Mouse (Mus musculus) embryonic stem cell, embryonic (primary cell): Measurements from ENCODE around the gene Shld1.

Experiments used
- CTCF ChIA-PET, 4 experiments: fragments of 300-600 bp in 2 of 4; fragments of 350-600 bp in 2 of 4; sonication (Branson Sonifier 250); formaldehyde crosslinking; loops; one replicate each; lab custom pipeline; 2022; ENCODE audit warnings: inconsistent platforms in 2 of 4; lab: Charles Lee
- POLR2A ChIA-PET, 4 experiments: fragments of 300-600 bp in 2 of 4; fragments of 350-600 bp in 2 of 4; sonication (Branson Sonifier 250); formaldehyde crosslinking; loops; one replicate each; lab custom pipeline; 2022; ENCODE audit warnings: antibody characterized with exemption in 4 of 4, inconsistent platforms in 1 of 4; lab: Charles Lee

Gene Shld1

GRCm38 (mm10) chr2:132686756-132687737, at the start of gene Shld1:
Shld1 (plus strand) TSS chr2:132686931.
- POLR2A ChIA-PET: interaction anchor here in 3 of 4 experiments (0.8 to 2.8 kb wide), 22 partner anchors 9 to 200 kb away, joined by 3 to 20 read pairs (median 4); partner anchors contain the start of gene Lrrn4 (in 1 of the 3)
- CTCF ChIA-PET: interaction anchor here in 2 of 4 experiments (0.6 to 1.9 kb wide), 3 partner anchors 14 to 165 kb away, joined by 3 to 7 read pairs (median 3); no protein-coding TSS in a partner anchor

DNA sequence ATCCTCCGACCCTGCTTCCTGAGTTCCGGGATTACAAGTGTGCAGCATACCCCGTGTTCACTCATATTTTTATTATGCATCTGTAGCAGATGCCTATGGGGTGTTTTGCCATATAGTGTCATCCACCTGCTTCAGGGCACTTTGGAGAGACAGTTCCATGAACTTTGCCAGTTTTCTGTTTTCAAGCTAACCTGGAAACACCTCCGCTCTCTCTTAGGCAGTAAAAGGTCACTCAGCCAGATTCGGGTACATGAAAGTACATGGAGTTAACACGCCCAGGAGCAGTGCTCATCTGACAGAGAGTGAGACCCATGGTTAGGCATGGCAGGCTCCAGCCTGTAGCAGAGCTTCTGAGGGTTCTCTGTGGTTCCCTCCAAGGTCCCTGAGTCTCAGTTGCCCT, 48.4 kb upstream of the Shld1 start:
- ChIA-PET CTCF (interaction anchor here in 1 of 4 experiments (0.6 kb wide), 1 partner anchor 64 kb away, joined by 4 read pairs; no protein-coding TSS in a partner anchor), POLR2A (no interaction called here)

DNA sequence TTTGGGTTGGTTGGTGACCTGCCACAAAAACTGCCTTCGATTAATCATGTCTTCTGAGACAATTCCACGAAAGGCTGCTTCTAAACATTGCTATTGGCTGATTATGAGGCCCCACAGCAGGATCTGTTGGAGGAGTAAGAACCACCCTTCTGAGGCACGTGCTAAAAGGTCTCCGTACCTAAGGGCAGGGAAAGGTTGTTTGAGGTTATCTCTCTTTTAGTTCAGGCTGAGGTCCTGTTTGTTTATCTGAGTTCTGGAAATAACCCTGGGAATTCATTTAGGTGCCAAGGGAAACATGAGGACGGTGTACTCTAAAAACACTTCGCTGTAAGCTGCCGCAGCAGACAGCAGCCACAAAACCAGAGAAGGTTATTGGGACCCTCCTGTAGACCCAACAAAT, 47.4 kb upstream of the Shld1 start:
- CTCF ChIA-PET: no interaction called here
- POLR2A ChIA-PET: interaction anchor here in 2 of 4 experiments (0.7 to 1.4 kb wide), 2 partner anchors 10 kb away, joined by 3 read pairs; no protein-coding TSS in a partner anchor

GRCm38 (mm10) chr2:132641196-132641595, 45.5 kb upstream of the Shld1 start:
- ChIA-PET CTCF (no interaction called here), POLR2A (no interaction called here)

DNA sequence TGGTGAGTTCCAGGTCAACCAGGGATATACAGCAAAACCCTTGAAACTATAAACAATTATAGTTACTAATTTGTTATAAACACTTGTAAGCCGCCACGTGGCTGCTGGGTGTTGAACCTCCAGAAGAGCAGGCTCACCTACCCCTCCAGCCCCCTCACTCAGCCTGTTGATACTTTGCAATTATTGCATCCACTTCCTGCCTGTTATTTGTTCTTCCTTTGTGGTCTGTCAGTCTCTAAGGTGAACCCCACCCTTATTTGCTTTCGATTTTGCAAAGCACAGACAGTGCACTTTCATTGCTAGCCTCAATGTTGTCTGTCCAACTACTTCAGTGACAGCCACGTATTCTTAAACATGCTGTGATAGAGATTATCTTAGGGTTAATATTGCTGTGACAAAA, 43.6 kb upstream of the Shld1 start:
- POLR2A ChIA-PET: interaction anchor here in 2 of 4 experiments (0.6 to 0.9 kb wide), 2 partner anchors 10 to 13 kb away, joined by 3 read pairs; no protein-coding TSS in a partner anchor
- CTCF ChIA-PET: no interaction called here

GRCm38 (mm10) chr2:132646856-132647745, 39.6 kb upstream of the Shld1 start:
- ChIA-PET CTCF (no interaction called here), POLR2A (interaction anchor here in 1 of 4 experiments (1.8 kb wide), 1 partner anchor 39 kb away, joined by 5 read pairs; the partner anchor contains the start of gene Shld1)

DNA sequence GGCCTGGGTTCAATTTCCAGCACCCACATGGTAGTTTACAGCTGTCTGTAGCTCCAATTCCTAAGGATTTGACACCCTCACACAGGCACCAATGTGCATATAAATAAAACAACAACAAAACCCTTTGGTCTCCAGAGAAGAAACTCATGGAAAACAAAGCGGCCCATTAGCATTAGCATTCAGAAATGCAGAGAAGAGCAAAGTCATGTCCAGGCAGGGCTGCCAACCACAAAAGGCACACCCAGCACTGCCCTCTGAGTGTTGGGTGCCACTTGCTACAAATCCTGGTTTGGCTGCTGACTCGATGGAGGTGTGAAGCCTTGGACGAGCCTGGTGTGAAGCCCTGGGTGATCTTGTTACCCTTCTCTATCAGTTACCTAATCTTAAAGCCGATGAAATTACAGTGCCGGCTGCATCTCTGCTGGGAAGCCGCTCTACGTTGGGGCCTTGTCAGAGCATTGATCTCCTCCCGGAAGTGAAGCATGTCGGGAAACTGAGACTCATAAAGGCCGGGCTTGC, 37.3 kb upstream of the Shld1 start:
- POLR2A ChIA-PET: interaction anchor here in 2 of 4 experiments (1.0 to 1.8 kb wide), 5 partner anchors 9 to 37 kb away, joined by 3 to 5 read pairs (median 3); partner anchors contain the start of gene Shld1 (in 1 of the 2)
- CTCF ChIA-PET: no interaction called here

GRCm38 (mm10) chr2:132650546-132650945, 36.2 kb upstream of the Shld1 start:
- CTCF ChIA-PET: interaction anchor here in 2 of 4 experiments (0.6 kb wide), 2 partner anchors 165 to 252 kb away, joined by 3 to 5 read pairs; no protein-coding TSS in a partner anchor

GRCm38 (mm10) chr2:132652476-132652875, 34.3 kb upstream of the Shld1 start:
- ChIA-PET POLR2A (interaction anchor here in 3 of 4 experiments (0.5 to 1.1 kb wide), 7 partner anchors 38 to 194 kb away, joined by 3 to 4 read pairs (median 3); partner anchors contain the start of gene Crls1 (in 1 of the 3)), CTCF (interaction anchor here in 1 of 4 experiments (0.6 kb wide), 1 partner anchor 9 kb away, joined by 5 read pairs; no protein-coding TSS in a partner anchor)

More at GRCm38 (mm10) chr2:132650546-132650945, 36.2 kb upstream of the Shld1 start:
- POLR2A ChIA-PET: interaction anchor here in 1 of 4 experiments (0.7 kb wide), 1 partner anchor 28 kb away, joined by 5 read pairs; no protein-coding TSS in a partner anchor

DNA sequence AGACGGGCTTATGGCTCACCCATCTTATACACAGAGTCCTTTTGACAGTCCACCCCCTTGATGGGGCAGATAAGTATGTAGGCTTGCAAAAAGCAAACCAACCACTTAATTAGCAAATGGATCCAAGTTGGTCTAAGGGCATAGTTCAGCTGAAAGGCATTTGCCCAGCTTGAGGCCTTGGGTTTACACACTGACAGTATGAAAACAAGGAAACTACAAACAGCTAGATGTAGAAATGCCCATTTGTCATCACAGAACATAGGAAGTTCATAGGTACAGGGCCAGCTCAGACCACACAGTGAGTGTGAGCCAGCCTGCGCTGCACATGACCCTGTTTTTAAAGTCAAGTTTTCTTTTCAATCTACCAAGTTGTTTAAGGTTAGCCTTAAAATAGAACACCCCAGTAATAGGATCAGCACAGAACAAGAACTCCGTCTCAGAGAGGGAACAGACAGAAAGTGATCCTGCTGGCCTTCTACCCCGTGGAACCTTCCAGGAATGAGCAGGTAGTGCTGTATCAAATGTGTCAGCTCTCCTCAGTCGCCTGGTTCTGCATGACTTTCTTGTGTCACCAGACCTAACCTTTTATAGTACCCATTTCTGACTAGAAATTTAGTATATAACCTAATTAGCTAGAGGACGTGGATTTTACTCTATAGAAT, 31.8 kb upstream of the Shld1 start:
- CTCF ChIA-PET: no interaction called here
- POLR2A ChIA-PET: no interaction called here

- ChIA-PET POLR2A (interaction anchor here in 1 of 4 experiments (0.7 kb wide), 1 partner anchor 48 kb away, joined by 3 read pairs; no protein-coding TSS in a partner anchor), CTCF (no interaction called here)
Measured at GRCm38 (mm10) chr2:132657186-132657585, 29.5 kb upstream of the Shld1 start.

- CTCF ChIA-PET: no interaction called here
Measured at GRCm38 (mm10) chr2:132658412-132659120, 28.2 kb upstream of the Shld1 start.

GRCm38 (mm10) chr2:132669091-132669490, 17.6 kb upstream of the Shld1 start:
- ChIA-PET POLR2A (no interaction called here), CTCF (no interaction called here)

More at GRCm38 (mm10) chr2:132658412-132659120, 28.2 kb upstream of the Shld1 start:
- POLR2A ChIA-PET: interaction anchor here in 1 of 4 experiments (1.1 kb wide), 1 partner anchor 9 kb away, joined by 4 read pairs; no protein-coding TSS in a partner anchor

DNA sequence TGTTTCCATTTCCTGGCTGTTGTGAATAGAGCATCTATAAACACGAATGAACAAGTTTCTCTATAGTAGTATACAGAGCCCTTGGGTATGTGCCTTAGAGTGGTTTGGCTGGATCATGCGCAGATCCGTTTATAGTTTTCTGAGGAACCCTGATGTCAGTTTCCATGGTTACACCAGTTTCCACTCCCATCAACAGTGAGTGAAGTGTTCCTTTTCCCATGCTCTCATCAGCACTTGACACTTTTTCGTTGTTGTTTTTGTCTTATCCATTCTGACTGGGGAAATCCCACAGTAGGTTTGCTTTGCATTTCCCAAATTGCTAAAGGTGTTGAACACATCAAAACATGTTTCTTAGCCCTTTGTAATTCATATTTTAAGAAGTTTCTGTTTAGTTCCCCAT, 16.4 kb upstream of the Shld1 start:
- POLR2A ChIA-PET: no interaction called here
- CTCF ChIA-PET: no interaction called here

DNA sequence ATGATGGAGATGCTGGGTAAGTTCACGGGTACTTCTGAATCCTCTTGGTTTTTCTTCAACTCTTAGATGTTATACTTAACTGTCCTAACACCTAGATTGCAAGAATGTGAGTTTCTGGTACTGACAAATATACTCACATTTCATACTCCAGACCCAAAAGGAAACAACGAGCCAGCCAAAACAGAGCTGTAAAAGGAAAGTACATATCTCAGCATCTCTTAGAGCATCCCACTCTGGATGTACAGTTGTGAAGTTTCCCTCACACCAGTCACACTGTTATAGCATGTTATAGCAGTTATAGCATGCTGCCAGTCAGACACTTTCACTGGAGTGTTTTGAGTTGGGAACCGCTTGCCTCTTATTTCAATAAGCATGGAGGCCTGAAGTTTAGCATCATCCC, 14.6 kb upstream of the Shld1 start:
- ChIA-PET POLR2A (interaction anchor here in 1 of 4 experiments (0.9 kb wide), 1 partner anchor 9 kb away, joined by 4 read pairs; no protein-coding TSS in a partner anchor), CTCF (no interaction called here)

DNA sequence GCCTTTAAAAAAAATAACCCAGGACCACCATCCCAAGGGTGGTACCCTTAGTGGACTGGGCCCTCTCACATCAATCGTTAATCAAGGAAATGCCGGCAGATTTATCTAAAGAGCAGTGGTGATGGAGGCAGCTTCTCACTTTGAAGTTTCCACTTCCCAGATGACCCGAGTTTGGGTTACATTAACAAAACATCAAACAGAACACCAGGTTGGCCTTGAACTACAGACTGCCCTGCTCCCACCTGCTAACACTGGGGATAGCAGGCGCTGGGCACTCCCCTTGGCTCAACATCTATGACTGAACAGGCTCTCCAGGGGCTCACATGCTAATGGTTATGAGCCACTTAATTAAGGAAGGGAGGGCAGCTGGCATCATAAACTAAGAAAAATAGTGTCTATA, 10.6 kb upstream of the Shld1 start:
- CTCF ChIA-PET: no interaction called here
- POLR2A ChIA-PET: interaction anchor here in 1 of 4 experiments (1.2 to 3.2 kb wide), 2 partner anchors 10 to 12 kb away, joined by 3 to 20 read pairs; partner anchors contain the start of gene Shld1
